Mouse (Mus musculus) hindbrain, embryonic 15.5 days (tissue): ENCODE results near the gene Slc27a5. TPM values are rescaled to one million over a fixed set of nuclear protein-coding genes. Genes with fewer than 3 reads are reported as not detected.

Experiments
- ATAC-seq: fragments of 200-750 bp; cut with Nextera tagmentation; 2 replicates; pipeline ENCODE4 v1.8.0; 2017; ENCODE audit warnings: low read depth, moderate number of reproducible peaks, moderate TSS enrichment; ENCODE audit not compliant: low FRiP score
- H3K27ac ChIP-seq: fragments of 300-500 bp; sonication (generic); replicated peaks from 2 replicates; pipeline ENCODE4 v1.5.1; 2015; ENCODE audit warnings: mild to moderate bottlenecking, inconsistent platforms
- H3K27me3 ChIP-seq: fragments of 300-500 bp; sonication (generic); 2 replicates; pipeline ENCODE4 v1.6.1; 2015; ENCODE audit warnings: control low read depth, inconsistent platforms
- H3K36me3 ChIP-seq: fragments of 300-500 bp; sonication (generic); 2 replicates; pipeline ENCODE4 v1.6.1; 2015; ENCODE audit warnings: control low read depth, inconsistent platforms
- H3K4me1 ChIP-seq: fragments of 300-500 bp; sonication (generic); replicated peaks from 2 replicates; pipeline ENCODE4 v1.6.1; 2015; ENCODE audit warnings: control low read depth, inconsistent platforms
- H3K4me2 ChIP-seq: fragments of 300-500 bp; sonication (generic); 2 replicates; pipeline ENCODE4 v1.6.1; 2015; ENCODE audit warnings: moderate library complexity, mild to moderate bottlenecking, inconsistent platforms
- H3K4me3 ChIP-seq: fragments of 300-500 bp; sonication (generic); 2 replicates; pipeline ENCODE4 v1.5.1; 2015; ENCODE audit warnings: mild to moderate bottlenecking, inconsistent platforms
- H3K9ac ChIP-seq: fragments of 300-500 bp; sonication (generic); 2 replicates; pipeline ENCODE4 v1.6.1; 2015; ENCODE audit warnings: inconsistent platforms
- H3K9me3 ChIP-seq: fragments of 300-500 bp; sonication (generic); 2 replicates; pipeline ENCODE4 v1.6.1; 2016; ENCODE audit warnings: control low read depth, inconsistent platforms
- WGBS: fragments of 180-500 bp; shearing (Covaris S2); methylation state at CpG from one replicate; pipeline ENCODE4 v1.1.7; 2015; 5-methylcytosine and 5-hydroxymethylcytosine counted together
- polyA plus RNA-seq: library from polyadenylated mRNA; unstranded; fragments of >200 nt; fragmentation: Nextera tagmentation; extraction: Ambion mirVana; gene quantifications from 2 replicates; pipeline ENCODE4 v1.2.1, GENCODE M21; 2015

Slc27a5 gene
- polyA plus RNA-seq, 1 experiment from 2014 or later: 0.39 TPM

DNA sequence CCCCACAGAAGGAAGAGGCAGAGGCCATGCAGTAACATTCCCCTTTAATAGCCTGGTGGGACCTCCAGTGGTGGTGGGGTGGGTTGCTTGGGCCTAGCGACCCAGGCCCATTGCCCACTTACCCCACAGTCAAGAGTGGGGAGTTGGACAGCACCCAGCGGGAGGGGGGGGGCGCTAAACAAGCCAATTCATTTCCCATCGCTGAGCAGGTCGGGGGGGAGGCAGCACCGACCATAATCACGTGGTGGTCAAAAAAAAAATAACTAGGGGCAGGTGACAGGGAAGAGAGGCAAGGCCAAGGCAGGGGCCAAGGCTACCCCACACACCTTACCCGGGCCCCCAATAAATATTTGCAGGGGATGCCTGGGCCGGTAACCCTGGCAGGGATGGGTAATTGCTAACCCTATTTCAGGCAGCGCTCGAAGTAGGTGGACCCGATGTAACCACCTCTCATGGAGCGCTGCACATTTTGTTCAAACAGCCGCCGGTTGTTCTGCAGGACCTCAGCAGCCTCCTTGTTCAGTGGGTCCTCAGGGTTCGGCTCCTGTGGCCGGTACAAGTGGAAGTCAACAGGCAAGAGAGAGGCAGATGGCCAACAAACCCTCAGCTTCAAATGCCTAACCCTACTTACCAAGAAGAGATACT lies 37.3 kb upstream of the Slc27a5 start:
- 87% methylated on average over 17 of the region's 17 CpGs for WGBS
- peaks cover 47% of the 10 kb centered on the region for H3K4me1 ChIP-seq
- H3K9ac ChIP-seq: no peak overlapping the region
- H3K27me3 ChIP-seq: no peaks in the 10 kb centered on the region
- ATAC-seq: no peak; the same call in 1 of the 2 replicates
- H3K4me2 ChIP-seq: peak overlapping the region; percentile 91
- no peaks in the 10 kb centered on the region for H3K9me3 ChIP-seq
- peaks cover 42% of the 10 kb centered on the region for H3K36me3 ChIP-seq
- H3K27ac ChIP-seq: peak overlapping the region; percentile 81
- H3K4me3 ChIP-seq: peak overlapping the region; percentile 63

DNA sequence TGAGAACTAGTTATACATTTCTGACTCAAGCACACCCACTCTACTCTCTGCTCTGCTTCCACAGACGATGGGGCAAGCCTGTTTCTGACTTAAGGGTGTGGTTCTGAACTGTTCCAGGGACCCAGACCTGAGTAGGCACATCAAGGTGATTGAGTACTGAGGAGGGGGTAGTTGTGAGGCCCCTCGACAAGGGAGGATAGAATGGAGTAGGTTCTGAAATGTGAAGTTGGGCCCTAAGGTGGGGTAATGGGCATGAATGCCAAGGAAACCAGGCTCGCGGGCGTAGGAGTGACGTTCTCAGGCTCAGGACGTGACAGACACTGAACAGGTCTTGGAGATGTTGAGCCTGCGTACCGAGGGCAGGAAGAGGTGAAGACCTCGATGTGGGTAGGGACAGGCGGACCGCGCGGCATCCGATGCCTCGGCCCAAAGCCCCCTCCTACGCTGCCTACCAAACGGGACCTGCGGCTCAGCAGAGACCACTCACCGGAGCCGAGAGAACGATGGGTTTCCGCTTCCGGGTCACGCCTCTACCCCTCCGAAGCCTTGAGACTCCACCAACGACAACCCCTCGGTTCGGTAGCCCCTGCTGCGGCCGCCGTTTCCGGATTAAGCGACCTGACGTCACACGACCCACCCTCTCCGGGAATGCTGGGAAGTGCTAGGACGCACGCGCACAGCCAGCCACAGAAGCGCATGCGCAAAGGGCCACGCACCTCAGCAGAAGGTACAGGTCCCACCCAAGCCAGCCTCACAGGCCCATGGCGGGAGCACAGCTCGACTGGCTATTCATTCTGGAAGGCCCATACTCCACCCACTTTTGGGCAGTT lies 36.4 kb upstream of the Slc27a5 start, which contains the start of gene Chmp2a:
TSS of gene Chmp2a (minus strand) at position 660 of the 830 bp plus-strand sequence.
- Histone ChIP-seq H3K9me3 (no peaks in the 10 kb centered on the region), H3K4me2 (peak within 1 kb of the TSS; percentile 91), H3K27me3 (no peaks in the 10 kb centered on the region), H3K36me3 (peaks cover 52% of the 10 kb centered on the region), H3K4me3 (peak within 1 kb of the TSS; percentile 63), H3K27ac (peak within 1 kb of the TSS; percentile 95), H3K4me1 (peaks cover 47% of the 10 kb centered on the region), H3K9ac (peak within 1 kb of the TSS; percentile 80)
- under 1% methylated on average over 45 of the region's 45 CpGs for WGBS
- ATAC-seq: peak; percentile 86

DNA sequence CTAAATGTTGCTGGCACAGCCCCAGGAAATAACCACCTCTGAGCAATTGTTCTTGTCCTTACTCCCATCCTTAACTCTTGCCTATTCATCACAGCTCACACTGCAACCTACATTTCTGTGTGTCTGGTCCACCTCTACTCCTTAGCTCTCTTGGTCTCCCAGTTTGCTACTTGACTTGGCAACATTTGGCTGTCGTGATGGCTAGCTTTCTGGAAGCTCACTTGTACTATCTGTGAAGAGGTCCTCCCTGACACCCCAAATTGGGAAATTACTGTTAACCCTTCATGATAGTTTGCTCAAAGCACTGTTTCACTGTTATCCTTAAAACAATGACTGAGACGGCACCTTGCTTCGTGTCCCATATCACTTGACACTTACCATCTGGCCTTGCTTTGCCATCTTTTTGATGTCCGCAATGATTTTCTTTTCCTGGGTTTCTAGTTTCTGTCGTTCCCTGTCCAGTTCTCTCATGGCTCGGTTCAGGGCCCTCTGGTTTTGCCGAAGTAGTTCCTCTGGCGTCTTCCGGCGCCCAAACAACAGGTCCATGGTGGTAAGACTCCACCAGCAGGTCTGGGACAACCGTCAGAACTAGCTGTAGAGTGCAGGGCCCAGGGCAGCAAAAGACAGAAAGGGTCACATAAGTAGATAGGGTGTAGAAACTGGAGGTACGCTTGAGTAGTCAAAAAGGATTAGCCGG lies 35.6 kb upstream of the Slc27a5 start:
- WGBS: 51% methylated on average over 13 of the region's 13 CpGs
- ATAC-seq: no peak
- Histone ChIP-seq H3K27ac (peak overlapping the region; percentile 95), H3K9ac (peak overlapping the region; percentile 80), H3K4me3 (peak overlapping the region; percentile 63), H3K9me3 (no peaks in the 10 kb centered on the region), H3K4me2 (peak overlapping the region; percentile 91), H3K36me3 (peaks cover 60% of the 10 kb centered on the region), H3K27me3 (no peaks in the 10 kb centered on the region), H3K4me1 (peaks cover 39% of the 10 kb centered on the region)

DNA sequence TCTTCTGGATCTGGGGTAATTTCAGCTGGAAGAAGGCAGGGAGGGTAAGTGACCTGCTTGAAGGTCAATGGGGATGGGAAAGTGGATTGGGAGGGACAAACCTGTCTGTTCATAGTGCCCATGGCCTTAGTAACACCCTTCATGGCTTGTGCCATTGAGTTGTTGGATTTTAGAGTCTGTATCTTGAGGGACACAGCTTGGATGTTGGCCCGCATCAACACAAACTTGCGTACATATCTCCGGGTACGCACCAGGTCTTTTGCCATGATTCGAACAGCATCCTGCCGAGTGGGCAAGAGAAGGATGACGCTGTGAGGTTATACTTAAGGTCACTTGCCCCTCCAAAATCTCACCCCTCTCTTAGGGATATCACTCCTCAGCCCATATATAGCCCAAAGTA lies 34.5 kb upstream of the Slc27a5 start:
- Histone ChIP-seq H3K4me3 (no peak overlapping the region), H3K4me2 (no peak overlapping the region), H3K4me1 (peaks cover 37% of the 10 kb centered on the region), H3K27ac (no peak overlapping the region), H3K27me3 (no peaks in the 10 kb centered on the region), H3K36me3 (peaks cover 70% of the 10 kb centered on the region), H3K9me3 (no peaks in the 10 kb centered on the region), H3K9ac (no peak overlapping the region)
- 93% methylated on average over 7 of the region's 7 CpGs for WGBS
- no peak for ATAC-seq

DNA sequence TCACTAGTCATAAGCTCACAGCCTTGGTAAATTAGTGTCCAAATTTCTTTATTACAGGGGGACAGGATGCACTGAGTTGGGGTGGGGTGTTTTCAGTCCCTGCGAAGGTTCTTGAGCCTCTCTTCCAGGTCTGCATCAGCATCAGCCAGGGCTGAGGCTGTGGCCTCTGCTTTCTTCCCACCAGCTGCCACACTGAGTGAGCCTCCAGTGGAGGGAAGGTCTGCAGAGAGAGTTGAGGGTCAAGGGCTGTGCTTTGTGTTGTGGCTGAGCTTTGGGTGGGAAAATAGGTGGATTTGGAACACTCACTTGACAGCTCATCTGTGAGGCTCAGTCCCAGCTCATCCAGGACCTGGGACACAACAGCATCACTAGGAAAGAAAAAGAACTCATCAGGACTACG lies 34.0 kb upstream of the Slc27a5 start:
- H3K4me2 ChIP-seq: no peak overlapping the region
- H3K36me3 ChIP-seq: peaks cover 76% of the 10 kb centered on the region
- H3K27ac ChIP-seq: no peak overlapping the region
- H3K9ac ChIP-seq: no peak overlapping the region
- no peak overlapping the region for H3K4me3 ChIP-seq
- 80% methylated on average over 2 of the region's 2 CpGs for WGBS
- no peaks in the 10 kb centered on the region for H3K9me3 ChIP-seq
- peaks cover 36% of the 10 kb centered on the region for H3K4me1 ChIP-seq
- no peaks in the 10 kb centered on the region for H3K27me3 ChIP-seq
- ATAC-seq: no peak

DNA sequence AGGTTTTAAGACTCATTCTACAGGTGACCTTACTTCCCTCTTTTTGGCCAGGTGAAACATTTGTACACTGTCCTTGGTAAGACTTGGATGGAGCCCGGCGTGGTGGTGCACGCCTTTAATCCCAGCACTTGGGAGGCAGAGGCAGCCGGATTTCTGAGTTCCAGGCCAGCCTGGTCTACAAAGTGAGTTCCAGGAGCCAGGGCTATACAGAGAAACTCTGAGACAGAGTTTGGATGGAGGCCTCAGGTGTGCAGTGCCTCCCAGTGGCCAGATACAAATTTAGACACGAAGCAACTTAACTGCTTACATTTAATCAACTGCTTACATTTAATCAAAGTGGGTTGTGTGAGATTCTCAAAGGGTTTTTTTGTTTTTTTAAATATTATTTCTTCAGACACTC lies 33.1 kb upstream of the Slc27a5 start:
- Histone ChIP-seq H3K9me3 (no peaks in the 10 kb centered on the region), H3K4me2 (no peak overlapping the region), H3K4me3 (no peak overlapping the region), H3K27me3 (no peaks in the 10 kb centered on the region), H3K27ac (no peak overlapping the region), H3K36me3 (peaks cover 81% of the 10 kb centered on the region), H3K9ac (no peak overlapping the region), H3K4me1 (peaks cover 36% of the 10 kb centered on the region)
- WGBS: 74% methylated on average over 5 of the region's 5 CpGs
- ATAC-seq: no peak

DNA sequence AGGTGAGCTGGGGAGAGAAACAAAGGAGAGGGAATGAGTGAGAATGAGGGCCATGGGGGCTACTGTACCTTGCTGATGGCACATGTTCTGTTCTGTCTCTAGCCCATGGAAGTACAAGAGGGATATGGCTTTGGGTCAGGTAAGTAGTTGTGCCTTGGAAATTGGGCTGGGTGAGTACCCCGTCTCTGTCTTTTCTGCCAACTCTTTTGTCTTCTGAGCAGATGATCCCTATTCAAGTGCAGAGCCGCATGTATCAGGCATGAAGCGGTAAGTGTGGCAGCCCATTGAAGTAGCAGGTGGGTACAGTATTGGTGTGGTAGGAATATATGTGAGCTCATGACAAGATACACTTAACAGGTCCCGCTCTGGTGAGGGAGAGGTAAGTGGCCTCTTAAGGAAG lies 31.0 kb upstream of the Slc27a5 start:
- no peak for ATAC-seq
- H3K36me3 ChIP-seq: peaks cover 69% of the 10 kb centered on the region
- 87% methylated on average over 4 of the region's 4 CpGs for WGBS
- peaks cover 30% of the 10 kb centered on the region for H3K4me1 ChIP-seq
- H3K4me2 ChIP-seq: no peak overlapping the region
- H3K9ac ChIP-seq: no peak overlapping the region
- H3K27me3 ChIP-seq: no peaks in the 10 kb centered on the region
- no peak overlapping the region for H3K4me3 ChIP-seq
- H3K9me3 ChIP-seq: no peaks in the 10 kb centered on the region
- no peak overlapping the region for H3K27ac ChIP-seq

DNA sequence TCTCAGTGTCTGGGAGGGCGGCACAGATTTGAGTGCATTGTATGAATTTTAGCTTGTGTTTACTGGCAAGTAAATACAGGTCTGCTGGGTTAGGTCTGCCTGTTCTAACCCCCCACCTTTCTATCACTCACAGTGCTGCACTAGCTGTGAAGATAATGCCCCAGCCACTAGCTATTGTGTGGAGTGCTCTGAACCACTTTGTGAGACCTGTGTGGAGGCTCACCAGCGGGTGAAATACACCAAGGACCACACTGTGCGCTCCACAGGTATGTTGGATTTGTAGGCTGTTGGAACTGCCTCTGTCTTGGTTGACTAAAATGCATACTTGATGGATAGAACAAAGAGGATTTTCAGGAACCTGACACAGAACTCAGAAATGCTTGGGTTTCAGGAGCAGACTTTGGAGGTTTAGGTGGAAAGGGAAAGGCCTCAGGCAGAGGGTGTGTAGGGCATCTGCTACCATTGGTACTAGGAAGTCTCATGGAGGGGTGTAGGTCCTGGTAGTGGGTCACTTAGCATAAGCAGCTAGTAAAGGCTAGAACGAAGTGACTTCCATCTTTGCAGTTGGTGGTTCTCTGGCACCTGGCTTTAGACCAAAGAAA lies 27.6 kb upstream of the Slc27a5 start:
- no peak for ATAC-seq
- 25% methylated on average over 4 of the region's 4 CpGs for WGBS
- Histone ChIP-seq H3K27ac (peak overlapping the region; percentile 99), H3K9me3 (no peaks in the 10 kb centered on the region), H3K4me2 (peak overlapping the region; percentile 98), H3K36me3 (peaks cover 46% of the 10 kb centered on the region), H3K4me1 (peaks cover 29% of the 10 kb centered on the region), H3K9ac (peak overlapping the region; percentile 94), H3K4me3 (peak overlapping the region; percentile 87), H3K27me3 (no peaks in the 10 kb centered on the region)

DNA sequence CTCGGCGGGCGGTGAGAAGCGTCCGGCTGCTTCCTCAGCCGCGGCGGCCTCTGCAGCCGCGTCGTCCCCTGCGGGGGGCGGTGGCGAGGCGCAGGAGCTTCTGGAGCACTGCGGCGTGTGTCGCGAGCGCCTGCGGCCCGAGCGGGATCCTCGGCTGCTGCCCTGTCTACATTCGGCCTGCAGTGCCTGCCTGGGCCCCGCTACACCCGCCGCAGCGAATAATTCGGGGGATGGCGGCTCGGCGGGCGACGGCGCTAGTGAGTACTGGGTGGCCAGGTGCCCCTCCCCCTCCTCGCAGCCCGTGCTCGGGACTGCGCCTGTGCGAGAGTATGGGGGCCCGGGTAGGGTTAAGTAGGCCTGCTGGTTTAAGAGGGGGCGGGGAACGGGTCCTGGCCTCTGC lies 26.8 kb upstream of the Slc27a5 start:
- Histone ChIP-seq H3K27ac (peak overlapping the region; percentile 99), H3K36me3 (peaks cover 37% of the 10 kb centered on the region), H3K4me3 (peak overlapping the region; percentile 87), H3K27me3 (no peaks in the 10 kb centered on the region), H3K9ac (peak overlapping the region; percentile 94), H3K4me1 (peaks cover 29% of the 10 kb centered on the region), H3K4me2 (peak overlapping the region; percentile 98), H3K9me3 (no peaks in the 10 kb centered on the region)
- peak; percentile 52 for ATAC-seq
- WGBS: under 1% methylated on average over 44 of the region's 44 CpGs

DNA sequence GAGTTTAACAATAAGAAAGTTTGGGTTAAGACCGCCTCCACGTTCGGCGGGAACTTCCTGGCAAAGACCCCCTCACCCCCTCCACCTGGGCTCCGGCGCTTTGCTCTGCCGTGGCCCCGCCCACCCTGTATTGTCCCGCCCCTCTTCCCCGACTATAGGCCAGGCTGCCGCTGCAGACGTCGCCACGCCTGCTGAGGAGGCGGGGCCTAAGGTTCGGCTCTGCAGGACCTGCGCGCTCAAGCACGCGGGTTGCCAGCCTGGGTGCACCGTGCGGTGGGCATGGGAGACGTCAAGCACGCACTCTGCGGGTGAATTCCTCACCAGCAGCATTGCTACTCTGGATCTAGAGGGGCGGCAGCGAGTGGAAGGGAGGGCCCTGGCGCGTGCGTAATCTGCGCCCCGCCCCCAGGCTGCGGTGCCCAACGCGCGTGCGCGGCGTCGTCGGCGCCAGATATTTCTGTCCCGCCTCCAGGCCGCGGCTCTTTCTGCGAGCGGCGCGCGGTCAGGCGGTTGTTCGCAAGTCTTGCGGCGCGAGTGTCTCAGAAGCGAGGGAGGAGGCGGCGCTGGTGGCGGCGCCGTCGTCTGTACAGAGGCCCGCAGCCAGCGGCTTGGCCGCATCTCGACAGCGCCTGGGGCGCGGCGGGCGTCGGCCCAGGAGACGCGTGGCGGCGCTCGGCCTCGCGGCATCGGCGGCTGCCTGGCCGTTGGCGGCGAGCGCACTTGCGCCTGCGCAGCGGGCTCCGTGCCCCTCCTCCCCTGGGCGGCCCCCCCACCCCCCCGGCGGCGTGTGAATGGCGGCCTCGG lies 26.1 kb upstream of the Slc27a5 start:
- Histone ChIP-seq H3K4me2 (peak overlapping the region; percentile 98), H3K27ac (peak overlapping the region; percentile 99), H3K4me1 (peaks cover 29% of the 10 kb centered on the region), H3K27me3 (no peaks in the 10 kb centered on the region), H3K4me3 (peak overlapping the region; percentile 87), H3K9me3 (no peaks in the 10 kb centered on the region), H3K9ac (peak overlapping the region; percentile 94), H3K36me3 (peaks cover 31% of the 10 kb centered on the region)
- under 1% methylated on average over 86 of the region's 95 CpGs for WGBS
- ATAC-seq: peak; percentile 91
